Mouse (Mus musculus) ZHBTc4 (cell line): Measurements from ENCODE around the gene Synpo2.

Experiments used
- DNase-seq: peaks from one replicate; pipeline ENCODE4 v3.0.0-alpha.2; 2011; ENCODE audit warnings: low read depth, low spot score

Gene Synpo2

GRCm38 (mm10) chr3:123092913-123093639 lies 142.9 kb downstream of the Synpo2 start:
- DNase-seq, result no peak

- no peak for DNase-seq
Observed at GRCm38 (mm10) chr3:123092442-123092841, 143.5 kb downstream of the Synpo2 start.

DNA sequence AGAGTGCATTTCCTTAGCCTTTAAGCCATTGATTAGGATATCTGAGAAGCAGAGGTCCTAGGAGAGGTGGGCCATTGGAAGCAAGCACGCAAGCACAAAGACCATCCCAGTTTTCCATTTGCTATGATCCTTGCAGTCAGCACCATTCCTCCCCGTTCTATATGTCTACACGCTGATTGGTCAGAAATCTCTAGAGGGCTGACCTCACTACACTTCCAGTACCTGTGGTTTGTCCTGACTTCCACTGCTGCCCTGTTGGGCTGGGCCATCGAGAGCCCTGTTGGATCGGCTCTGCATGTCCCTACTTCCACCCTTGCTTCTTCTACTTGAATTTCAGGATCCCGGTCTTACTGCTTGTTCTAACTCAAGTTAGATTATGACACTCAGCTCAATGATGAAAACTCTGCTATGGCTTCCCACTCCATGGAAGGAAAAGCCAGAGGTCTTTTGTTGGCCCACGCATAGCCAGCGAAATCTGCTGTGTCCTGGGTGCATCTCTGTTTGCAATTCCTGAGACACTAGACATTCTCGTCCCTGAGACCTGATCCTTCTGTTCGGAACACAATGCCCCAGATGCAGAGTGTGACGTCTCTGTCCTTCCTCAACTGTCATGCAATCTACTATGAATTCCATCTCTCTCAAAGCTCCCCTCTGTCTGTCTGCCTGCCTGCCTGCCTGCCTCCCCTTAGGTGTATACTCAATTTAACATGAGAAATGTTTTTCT lies 146.5 kb downstream of the Synpo2 start:
- DNase-seq, result no peak

GRCm38 (mm10) chr3:123088284-123088683 lies 147.7 kb downstream of the Synpo2 start:
- DNase-seq, result no peak

DNA sequence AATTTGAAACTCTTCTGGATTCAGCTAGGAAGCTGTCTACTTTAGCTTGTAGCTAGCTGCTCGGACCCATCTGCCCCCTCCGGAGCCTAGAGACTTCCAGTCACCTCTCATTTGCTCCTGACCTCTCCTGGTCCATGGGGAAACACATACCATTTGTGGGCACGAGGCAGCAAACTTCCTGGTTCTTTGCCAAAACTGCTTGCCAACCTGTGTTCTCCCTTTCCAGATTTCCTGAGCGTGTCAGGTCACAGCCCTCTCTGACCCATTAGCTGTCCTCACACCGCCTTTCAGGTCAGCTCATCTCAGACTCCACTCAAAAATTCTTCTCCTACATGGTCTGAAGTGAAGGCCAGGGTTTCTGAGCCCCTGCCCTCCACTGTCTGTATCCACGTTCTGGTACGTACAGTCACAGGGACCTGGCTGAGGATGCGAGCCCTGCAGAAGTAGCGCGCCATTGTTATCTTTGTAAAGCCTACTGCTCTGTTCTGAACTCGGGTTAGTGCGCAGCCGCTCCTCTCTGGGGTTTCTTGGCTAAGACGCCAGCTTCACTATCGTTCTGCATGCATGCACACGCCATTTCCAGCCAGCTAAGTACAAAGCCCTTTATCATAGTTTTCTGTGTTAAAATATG lies 150.0 kb downstream of the Synpo2 start:
- no peak for DNase-seq

DNA sequence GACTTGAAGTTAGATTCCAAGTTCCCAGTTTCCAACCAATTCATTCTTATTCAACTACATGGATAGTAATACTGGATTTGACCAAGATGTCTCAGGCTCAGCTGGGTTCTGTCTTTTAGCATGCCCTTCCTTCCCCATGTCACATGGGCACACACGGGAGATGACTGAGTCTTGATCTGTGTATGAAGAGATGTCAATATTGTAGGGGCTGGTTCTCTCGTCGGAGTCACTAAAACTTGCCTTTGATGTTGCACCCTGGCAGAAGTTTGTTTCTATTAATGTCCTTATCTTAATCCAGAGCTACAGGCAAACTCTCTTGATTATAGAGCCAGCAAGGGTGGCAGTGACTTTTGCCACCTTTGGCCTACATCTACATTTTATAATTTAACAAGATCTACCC lies 154.3 kb downstream of the Synpo2 start:
- no peak for DNase-seq

GRCm38 (mm10) chr3:123080943-123081342 lies 155.0 kb downstream of the Synpo2 start:
- DNase-seq, result no peak

GRCm38 (mm10) chr3:123080017-123080725 lies 155.8 kb downstream of the Synpo2 start:
- no peak for DNase-seq

- no peak for DNase-seq
Observed at GRCm38 (mm10) chr3:123075759-123076158, 160.2 kb downstream of the Synpo2 start.

DNA sequence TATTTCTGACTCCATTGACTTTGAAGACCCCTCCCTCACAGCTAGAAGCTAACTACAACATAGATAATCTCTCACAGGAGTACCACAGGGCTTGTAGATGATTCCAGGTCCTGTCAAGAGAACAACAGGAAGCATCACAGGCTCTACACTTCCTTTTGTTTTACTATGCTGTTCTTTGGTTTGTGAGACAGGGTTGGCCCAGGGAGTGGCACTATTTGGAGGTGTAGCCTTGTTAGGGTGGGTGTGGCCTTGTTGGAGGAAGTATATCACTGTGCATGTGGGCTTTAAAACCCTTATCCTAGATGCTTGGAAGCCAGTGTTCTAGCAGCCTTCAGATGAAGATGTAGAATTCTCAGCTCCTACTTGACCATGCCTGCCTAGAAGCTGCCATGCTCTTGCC lies 160.9 kb downstream of the Synpo2 start:
- no peak for DNase-seq

GRCm38 (mm10) chr3:123073351-123073750 lies 162.6 kb downstream of the Synpo2 start:
- DNase-seq, result no peak

DNA sequence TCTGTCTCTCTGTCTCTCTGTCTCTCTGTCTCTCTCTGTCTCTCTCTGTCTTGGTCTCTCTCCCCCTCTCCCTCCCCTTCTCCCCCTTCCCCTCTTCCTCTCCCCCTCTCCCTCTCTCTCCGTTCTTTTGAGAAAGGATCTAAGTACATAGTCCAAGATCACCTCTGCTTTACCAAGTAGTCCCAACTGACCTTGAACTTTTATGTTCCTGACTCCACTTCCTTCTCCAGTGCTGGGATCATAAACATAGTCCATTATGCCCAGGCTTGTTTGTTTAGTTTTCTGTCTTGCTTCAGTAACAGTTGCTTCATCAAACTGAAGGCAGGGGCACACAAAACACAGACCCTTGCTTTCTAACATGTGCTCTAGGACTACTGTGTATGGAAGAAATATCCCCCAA lies 163.5 kb downstream of the Synpo2 start:
- no peak for DNase-seq

- peak; percentile 58 for DNase-seq
Observed at GRCm38 (mm10) chr3:123070996-123071395, 165.0 kb downstream of the Synpo2 start.

- no peak for DNase-seq
Observed at GRCm38 (mm10) chr3:123066836-123067235, 169.1 kb downstream of the Synpo2 start.

DNA sequence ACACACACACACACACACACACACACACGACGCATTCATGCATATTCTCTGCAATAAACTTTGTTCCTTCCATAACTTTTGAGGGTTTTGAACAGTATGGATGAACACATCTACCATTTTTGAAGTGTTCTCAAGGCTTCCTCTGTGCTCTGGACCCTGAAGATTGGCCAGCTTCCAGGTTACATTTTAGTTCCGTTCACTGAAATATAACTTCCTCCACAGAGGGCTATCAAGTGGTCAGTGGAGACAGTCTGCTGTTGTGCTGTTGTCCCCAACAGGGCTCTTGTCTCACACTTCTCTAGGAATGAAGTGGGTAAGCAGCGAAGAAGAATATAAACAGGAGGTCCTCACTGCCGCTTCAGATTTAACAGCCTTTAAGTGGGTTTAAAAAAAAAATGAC lies 170.5 kb downstream of the Synpo2 start:
- no peak for DNase-seq

DNA sequence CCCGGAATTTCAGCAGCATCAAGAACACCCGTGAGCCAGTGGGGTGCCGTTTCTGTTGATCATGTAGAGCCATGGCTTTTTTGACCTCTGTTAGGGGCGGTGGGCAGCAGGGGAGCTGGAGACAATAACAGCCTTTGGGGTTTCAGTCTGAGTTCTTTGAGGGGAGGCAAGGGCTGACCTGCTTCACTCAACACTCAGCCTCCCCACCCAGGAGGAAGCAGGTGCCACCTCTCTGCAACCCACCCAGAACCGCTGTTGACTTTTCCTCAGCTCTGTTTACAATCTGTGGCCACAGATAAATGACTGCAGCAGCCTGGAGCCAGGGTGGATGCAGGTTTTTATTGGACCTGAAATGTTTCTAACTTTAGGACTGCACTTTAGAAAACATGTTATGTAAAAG lies 171.8 kb downstream of the Synpo2 start:
- no peak for DNase-seq

- no peak for DNase-seq
Observed at GRCm38 (mm10) chr3:123061931-123062330, 174.0 kb downstream of the Synpo2 start.

GRCm38 (mm10) chr3:123058832-123059231 lies 177.1 kb downstream of the Synpo2 start:
- DNase-seq, result no peak

- DNase-seq, result no peak
Observed at GRCm38 (mm10) chr3:123054178-123054577, 181.8 kb downstream of the Synpo2 start.

- peak; percentile 17 for DNase-seq
Observed at GRCm38 (mm10) chr3:123053192-123053938, 182.6 kb downstream of the Synpo2 start.

DNA sequence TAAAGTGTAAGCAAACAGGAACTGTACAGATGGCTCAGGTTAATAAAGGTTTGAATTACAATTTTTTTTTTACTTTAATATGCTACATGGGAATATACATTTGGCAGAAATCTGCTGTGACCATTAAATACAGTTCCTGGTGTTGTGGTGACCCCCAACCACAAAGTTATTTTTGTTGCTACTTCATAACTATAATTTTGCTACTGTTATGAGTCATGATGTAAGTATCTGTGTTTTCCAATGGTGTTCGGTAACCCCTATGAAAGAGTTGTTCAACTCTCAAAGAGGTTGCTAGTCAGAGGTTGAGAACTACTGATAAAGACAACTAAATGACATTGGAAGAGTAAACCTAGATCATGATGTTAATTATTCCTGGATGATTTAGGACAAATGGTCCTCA lies 193.6 kb downstream of the Synpo2 start:
- no peak for DNase-seq
